Mouse (Mus musculus) CH12.LX (cell line): ENCODE results near the gene Ntrk2. TPM values are rescaled to one million over a fixed set of nuclear protein-coding genes. Genes with fewer than 3 reads are reported as not detected.

Experiments
- DNase-seq: peaks from one replicate; pipeline ENCODE4 v3.0.0-alpha.2; 2013; ENCODE audit errors: extremely low read depth
- H3K27ac ChIP-seq: 2 replicates; pipeline ENCODE4 v1.5.1; 2012; ENCODE audit warnings: low read depth, mild to moderate bottlenecking, control low read depth, moderate library complexity; ENCODE audit not compliant: insufficient read depth
- H3K27me3 ChIP-seq: replicated peaks from 2 replicates; pipeline ENCODE3; 2012; ENCODE audit warnings: inconsistent platforms
- H3K36me3 ChIP-seq, 2 experiments: replicated peaks in 1 of 2; 2 replicates each; pipeline versions ENCODE3 to v1.6.1; 2012; ENCODE audit warnings: inconsistent platforms in 1 of 2, low read length in 1 of 2, mild to moderate bottlenecking in 1 of 2, mixed read lengths in 1 of 2, moderate library complexity in 1 of 2; ENCODE audit not compliant: control insufficient read depth in 1 of 2, insufficient read depth in 1 of 2
- H3K4me1 ChIP-seq, 2 experiments: 2 replicates each; pipeline ENCODE4 v1.6.1; 2012; ENCODE audit warnings: inconsistent platforms in 1 of 2, moderate library complexity in 1 of 2; ENCODE audit not compliant: insufficient read depth in 2 of 2, control insufficient read depth in 1 of 2
- H3K4me2 ChIP-seq: 2 replicates; pipeline ENCODE4 v1.6.1; 2012; ENCODE audit warnings: low read depth, mild to moderate bottlenecking, control low read depth; ENCODE audit not compliant: poor library complexity, insufficient read depth, severe bottlenecking
- H3K4me3 ChIP-seq, 3 experiments: fragments of 150-350 bp in 1 of 3; sonication (generic) in 1 of 3; replicated peaks in 1 of 3; 2 replicates each; pipeline versions ENCODE3 to v1.5.1; 2011 to 2012; ENCODE audit warnings: low read depth in 2 of 3, low read length in 2 of 3, mild to moderate bottlenecking in 2 of 3, moderate library complexity in 2 of 3, control low read depth in 1 of 3, improper control_type of control experiment in 1 of 3, inconsistent platforms in 1 of 3, mixed read lengths in 1 of 3; ENCODE audit not compliant: poor library complexity in 1 of 3
- H3K79me2 ChIP-seq: replicated peaks from 2 replicates; pipeline ENCODE4 v1.6.1; 2012; ENCODE audit warnings: mild to moderate bottlenecking, moderate library complexity; ENCODE audit not compliant: control insufficient read depth, poor library complexity, insufficient read depth, severe bottlenecking; ENCODE audit errors: extremely low read depth
- H3K9ac ChIP-seq: 2 replicates; pipeline ENCODE4 v1.6.1; 2012; ENCODE audit warnings: low read depth, mild to moderate bottlenecking, control low read depth, moderate library complexity; ENCODE audit not compliant: insufficient read depth
- H3K9me3 ChIP-seq: replicated peaks from 2 replicates; pipeline ENCODE3; 2012; ENCODE audit warnings: low read length, inconsistent platforms, mixed read lengths
- BHLHE40 ChIP-seq: IDR thresholded peaks from 2 replicates; pipeline ENCODE4 v1.6.1; 2011; ENCODE audit warnings: mild to moderate bottlenecking, low read depth, low read length, improper control_type of control experiment
- CHD2 ChIP-seq: IDR thresholded peaks from 2 replicates; pipeline ENCODE4 v1.6.1; 2011; ENCODE audit warnings: low read length, improper control_type of control experiment
- E2F4 ChIP-seq: IDR thresholded peaks from 2 replicates; pipeline ENCODE4 v1.6.1; 2011; ENCODE audit warnings: low read depth, low read length, improper control_type of control experiment; ENCODE audit not compliant: insufficient replicate concordance
- ETS1 ChIP-seq: conservative IDR thresholded peaks from 2 replicates; pipeline ENCODE4 v1.6.1; 2012; ENCODE audit warnings: low read depth, mild to moderate bottlenecking, inconsistent platforms, low read length, improper control_type of control experiment, moderate library complexity
- GABPA ChIP-seq: IDR thresholded peaks from 2 replicates; pipeline ENCODE4 v1.6.1; 2012; ENCODE audit warnings: low read depth, low read length, improper control_type of control experiment, inconsistent platforms; ENCODE audit not compliant: insufficient replicate concordance
- HCFC1 ChIP-seq: IDR thresholded peaks from 2 replicates; pipeline ENCODE4 v1.6.1; 2012; ENCODE audit warnings: low read depth, mild to moderate bottlenecking, inconsistent platforms, low read length, improper control_type of control experiment
- JUN ChIP-seq: IDR thresholded peaks from 2 replicates; pipeline ENCODE4 v1.6.1; 2011; ENCODE audit warnings: low read depth, mild to moderate bottlenecking, low read length, improper control_type of control experiment, moderate library complexity; ENCODE audit not compliant: insufficient read depth
- JUND ChIP-seq: conservative IDR thresholded peaks from 2 replicates; pipeline ENCODE4 v1.6.1; 2011; ENCODE audit warnings: low read depth, low read length, improper control_type of control experiment
- MAFK ChIP-seq: IDR thresholded peaks from 2 replicates; pipeline ENCODE4 v1.6.1; 2011; ENCODE audit warnings: low read length, improper control_type of control experiment; ENCODE audit not compliant: insufficient replicate concordance
- MAZ ChIP-seq: IDR thresholded peaks from 2 replicates; pipeline ENCODE4 v1.6.1; 2012; ENCODE audit warnings: low read depth, mild to moderate bottlenecking, inconsistent platforms, low read length, improper control_type of control experiment, moderate library complexity
- MXI1 ChIP-seq: IDR thresholded peaks from 2 replicates; pipeline ENCODE4 v1.6.1; 2011; ENCODE audit warnings: mild to moderate bottlenecking, low read depth, low read length, improper control_type of control experiment
- NELFE ChIP-seq: IDR thresholded peaks from 2 replicates; pipeline ENCODE4 v1.6.1; 2011; ENCODE audit warnings: low read depth, low read length, improper control_type of control experiment
- NRF1 ChIP-seq: IDR thresholded peaks from 2 replicates; pipeline ENCODE4 v1.6.1; 2014; ENCODE audit warnings: low read depth, mild to moderate bottlenecking, inconsistent platforms, low read length, improper control_type of control experiment, moderate library complexity
- PAX5 ChIP-seq: IDR thresholded peaks from 2 replicates; pipeline ENCODE4 v1.6.1; 2012; ENCODE audit warnings: low read length, inconsistent platforms, mixed read lengths
- POLR2A ChIP-seq: IDR thresholded peaks from 2 replicates; pipeline ENCODE4 v1.6.1; 2011; ENCODE audit warnings: low read depth, mild to moderate bottlenecking, improper control_type of control experiment, low read length
- TBP ChIP-seq: conservative IDR thresholded peaks from 2 replicates; pipeline ENCODE4 v1.6.1; 2011; ENCODE audit warnings: low read depth, low read length, improper control_type of control experiment
- USF2 ChIP-seq: conservative IDR thresholded peaks from 2 replicates; pipeline ENCODE4 v1.6.1; 2011; ENCODE audit warnings: low read depth, low read length, improper control_type of control experiment
- ZC3H11A ChIP-seq: IDR thresholded peaks from 2 replicates; pipeline ENCODE4 v1.6.1; 2012; ENCODE audit warnings: low read depth, mild to moderate bottlenecking, inconsistent platforms, low read length, improper control_type of control experiment
- ZKSCAN1 ChIP-seq: IDR thresholded peaks from 2 replicates; pipeline ENCODE4 v1.6.1; 2012; ENCODE audit warnings: low read depth, inconsistent platforms, low read length, improper control_type of control experiment, borderline replicate concordance
- ZMIZ1 ChIP-seq: IDR thresholded peaks from 2 replicates; pipeline ENCODE4 v1.6.1; 2012; ENCODE audit warnings: low read depth, mild to moderate bottlenecking, inconsistent platforms, low read length, improper control_type of control experiment
- ZNF384 ChIP-seq: IDR thresholded peaks from 2 replicates; pipeline ENCODE4 v1.6.1; 2012; ENCODE audit warnings: low read depth, low read length, improper control_type of control experiment, inconsistent platforms
- dilution Hi-C: fragments of 300-500 bp; cut with MboI; formaldehyde crosslinking; loops from 2 replicates; pipeline ENCODE4 v1.14.3; 2020; ENCODE audit warnings: low sequenced_read_pairs; ENCODE audit not compliant: extremely low pct_unique_long_range_greater_than_20kb, extremely low pct_ligation_motif_present
- in situ Hi-C: fragments of 300-500 bp; cut with MboI; formaldehyde crosslinking; loops from 3 replicates; pipeline ENCODE4 v1.14.3; 2019; ENCODE audit warnings: low sequenced_read_pairs, low pct_ligation_motif_present, low pct_unique_long_range_greater_than_20kb, mixed read lengths
- polyA plus RNA-seq: library from polyadenylated mRNA; unstranded; fragments of >175 nt; gene quantifications from 2 replicates; pipeline ENCODE4 v1.2.1, GENCODE M21; 2012; ENCODE audit warnings: low read depth; ENCODE audit not compliant: insufficient read length
- total RNA-seq, 2 experiments: library from RNA; depleted of rRNA; stranded (reverse); fragments of 300-350 nt in 1 of 2; fragments of >200 nt in 1 of 2; gene quantifications; 2 replicates each; pipeline ENCODE4 v1.2.3; 2012 to 2014

The Ntrk2 gene
- total RNA-seq (2012; rRNA removed), result not detected in 2 replicates
- total RNA-seq (2014; rRNA removed), result not detected in 2 replicates
- polyA plus RNA-seq, result not detected in 2 replicates

DNA sequence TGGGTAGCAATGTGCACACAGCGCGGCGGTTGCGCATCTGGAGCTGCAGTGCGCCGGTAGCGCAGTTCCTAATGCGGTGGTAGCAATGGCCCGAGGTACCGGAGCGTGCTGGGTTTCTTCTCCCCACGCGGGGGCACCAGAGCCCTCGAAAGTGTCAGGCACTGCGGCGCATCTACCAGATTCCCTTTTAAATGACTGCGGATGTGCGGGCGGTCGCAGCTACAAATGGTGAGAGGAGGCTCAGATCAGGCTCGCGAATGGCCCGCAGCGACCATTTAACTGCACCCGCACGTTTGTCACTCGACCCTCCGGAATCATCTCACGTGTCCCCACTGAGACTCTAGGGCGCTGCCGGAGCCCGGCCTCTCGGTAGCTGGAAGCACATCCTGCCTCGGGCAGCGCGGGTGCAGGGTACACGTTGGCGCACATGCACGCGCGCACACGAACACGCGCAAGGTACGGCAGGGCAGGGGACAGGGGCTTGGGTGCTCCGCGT, at the start of gene Ntrk2:
Gene Ntrk2, plus strand, starts transcription at position 173 of the 496 bp plus-strand sequence.
- in situ Hi-C loops (no loop called here), dilution Hi-C loops (no loop called here)
- TF ChIP-seq MAZ, result no peak
- no peak for TF ChIP-seq USF2
- TF ChIP-seq ETS1, result no peak
- TF ChIP-seq ZNF384, result no peak
- TF ChIP-seq CHD2, result no peak
- TF ChIP-seq NRF1, result no peak
- no peak for TF ChIP-seq JUN
- no peak for TF ChIP-seq HCFC1
- TF ChIP-seq MXI1, result no peak
- TF ChIP-seq MAFK, result no peak
- no peak for TF ChIP-seq TBP
- TF ChIP-seq ZC3H11A, result no peak
- no peak for TF ChIP-seq POLR2A
- TF ChIP-seq E2F4, result no peak
- TF ChIP-seq GABPA, result no peak
- TF ChIP-seq PAX5, result no peak
- TF ChIP-seq BHLHE40, result no peak
- TF ChIP-seq NELFE, result no peak
- Histone ChIP-seq H3K9me3 (peaks cover 84% of the 10 kb centered on the region), H3K27me3 (no peaks in the 10 kb centered on the region), H3K4me2 (no peak within 1 kb of the TSS), H3K9ac (no peak within 1 kb of the TSS), H3K27ac (no peak within 1 kb of the TSS), H3K36me3 (no peaks in the 10 kb centered on the region), H3K4me3 (no peak within 1 kb of the TSS), H3K79me2 (no peaks in the 10 kb centered on the region), H3K4me1 (no peaks in the 10 kb centered on the region)
- no peak for DNase-seq

DNA sequence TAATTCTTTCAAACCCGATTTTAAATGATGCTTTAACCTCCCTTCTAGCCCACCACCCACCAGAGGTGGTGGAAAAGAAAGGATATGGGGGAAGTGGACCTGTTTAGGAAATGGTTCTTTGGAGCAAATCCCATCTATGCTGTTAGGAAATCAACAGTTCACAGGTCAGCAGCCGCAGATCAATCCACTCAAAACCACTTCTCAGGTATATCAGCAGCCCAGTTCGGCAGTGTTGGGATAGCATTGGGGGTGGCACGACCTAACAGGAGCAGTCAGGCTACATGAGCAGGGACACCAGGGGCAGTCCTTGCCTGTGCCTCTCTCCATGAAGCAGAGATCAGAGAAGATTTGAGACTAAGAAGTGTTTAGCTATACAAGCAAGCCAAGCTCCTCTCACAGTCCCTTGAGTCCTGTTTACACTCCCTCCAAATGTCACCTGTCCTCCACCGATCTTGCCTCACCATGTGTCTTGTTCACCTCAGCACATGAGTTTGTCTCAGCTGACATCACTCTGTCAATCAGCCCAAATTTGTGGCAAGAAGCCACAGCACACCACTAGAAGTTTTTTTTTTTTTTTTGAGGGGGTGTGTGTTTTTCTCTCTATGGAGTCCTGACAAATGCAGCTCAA, 45.3 kb upstream of the Ntrk2 start:
- H3K4me2 ChIP-seq, result no peak overlapping the region
- peaks cover 80% of the 10 kb centered on the region for H3K9me3 ChIP-seq
- dilution Hi-C loops, result no loop called here
- no peak overlapping the region for H3K9ac ChIP-seq
- no peaks in the 10 kb centered on the region for H3K27me3 ChIP-seq
- no peaks in the 10 kb centered on the region for H3K79me2 ChIP-seq
- TF ChIP-seq ZC3H11A, result no peak
- TF ChIP-seq ETS1, result no peak
- no peak for TF ChIP-seq BHLHE40
- TF ChIP-seq E2F4, result no peak
- TF ChIP-seq NRF1, result no peak
- no peak for TF ChIP-seq JUND
- no peak for TF ChIP-seq ZKSCAN1
- TF ChIP-seq ZMIZ1, result no peak
- TF ChIP-seq MAZ, result no peak
- H3K27ac ChIP-seq, result no peak overlapping the region
- H3K4me1 ChIP-seq, result no peaks in the 10 kb centered on the region
- no peaks in the 10 kb centered on the region for H3K36me3 ChIP-seq
- no peak for DNase-seq
- H3K4me3 ChIP-seq, result no peak overlapping the region
- in situ Hi-C loops, result no loop called here
